Mouse (Mus musculus): ENCODE data around the gene Slitrk3. TPM values are rescaled to one million over a fixed set of nuclear protein-coding genes. Genes with fewer than 3 reads are reported as not detected.
"Not testable (repeated sequence)": the region's sequence is repeated elsewhere in the genome, so short reads cannot be mapped to it uniquely, and the experiment has no call there.

The Slitrk3 gene
- 1.1 and 1.4 TPM in 2 replicates for polyA plus RNA-seq (2014; fragmentation: Nextera tagmentation; extraction: Ambion mirVana)

DNA sequence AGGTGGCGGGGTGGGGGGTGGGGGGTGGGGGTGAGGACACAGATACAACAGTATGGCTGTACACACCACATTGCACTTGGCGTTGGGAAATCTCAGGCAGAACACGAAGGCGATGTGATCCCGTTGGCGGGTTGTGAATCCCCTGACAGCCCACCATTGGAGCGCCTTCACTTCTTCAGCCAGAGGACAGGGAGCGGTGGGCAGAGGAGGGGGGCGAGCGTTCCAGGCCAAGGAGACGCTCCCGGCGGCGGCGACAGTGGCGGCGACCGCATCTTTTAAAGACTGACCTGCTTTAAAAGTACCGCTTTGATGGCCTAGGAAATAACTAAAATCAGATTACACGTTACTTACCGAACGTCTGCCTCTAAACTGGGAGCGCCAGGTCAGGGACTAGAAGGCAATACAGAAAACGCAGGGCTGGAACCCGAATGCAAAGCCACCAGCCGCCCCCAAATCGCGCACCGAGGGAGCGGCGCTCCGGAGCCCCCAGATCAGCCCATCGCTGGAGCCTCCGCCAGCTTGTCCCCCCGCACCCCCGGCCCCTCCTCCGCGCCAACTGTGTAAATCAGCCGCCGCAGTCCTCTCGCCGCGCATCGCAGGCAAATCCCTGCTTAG lies at the start of gene Slitrk3:
Slitrk3 (minus strand) TSS at position 607 of the 615 bp plus-strand sequence.
- ATAC-seq (ENCODE audit: low FRiP score) (peak; percentile 80), DNase-seq (ENCODE audit: low spot score, missing footprints) (peak; percentile 93)
- Histone ChIP-seq H3K9ac (ENCODE audit: low read length) (peak within 1 kb of the TSS; percentile 56), H3K27me3 (ENCODE audit: control insufficient read depth, insufficient read depth, low read length) (peaks cover 17% of the 10 kb centered on the region), H3K27ac (ENCODE audit: low read depth, low read length) (no peak within 1 kb of the TSS), H3K36me3 (ENCODE audit: control insufficient read depth, insufficient read depth, low read length) (no peaks in the 10 kb centered on the region), H3K9me3 (ENCODE audit: control insufficient read depth, low read length) (no peaks in the 10 kb centered on the region), H3K4me2 (peak within 1 kb of the TSS; percentile 80), H3K4me3 (ENCODE audit: low read depth, low read length) (peak within 1 kb of the TSS; percentile 57), H3K4me1 (ENCODE audit: control insufficient read depth, insufficient read depth, low read length) (peaks cover 4% of the 10 kb centered on the region; the same call in 1 of the 2 replicates)
- under 1% methylated on average over 44 of the region's 44 CpGs for WGBS

DNA sequence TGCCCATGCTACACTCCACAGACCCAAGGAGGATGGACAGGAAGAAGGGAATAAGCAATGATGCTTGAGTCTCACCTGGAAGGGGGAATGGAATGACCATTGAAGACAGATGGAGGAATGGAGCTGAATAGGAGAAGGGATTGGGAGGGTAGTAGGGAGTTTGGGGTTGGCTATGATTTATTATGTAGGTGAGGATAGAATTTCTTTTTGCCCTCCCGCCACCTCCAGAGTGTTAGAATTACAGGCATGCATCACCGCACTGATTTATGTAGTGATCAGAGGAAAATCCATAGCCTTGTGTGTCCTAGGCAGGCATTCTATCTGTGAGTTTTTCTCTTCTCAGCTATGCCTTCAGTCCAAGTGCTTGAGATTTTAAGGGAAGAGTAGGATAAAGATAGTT lies 36.8 kb upstream of the Slitrk3 start:
- H3K27ac ChIP-seq (ENCODE audit: low read depth, low read length); H3K4me2 ChIP-seq; H3K9ac ChIP-seq (ENCODE audit: low read length); DNase-seq (ENCODE audit: low spot score, missing footprints); ATAC-seq (ENCODE audit: low FRiP score); H3K27me3 ChIP-seq (ENCODE audit: control insufficient read depth, insufficient read depth, low read length); H3K9me3 ChIP-seq (ENCODE audit: control insufficient read depth, low read length); H3K36me3 ChIP-seq (ENCODE audit: control insufficient read depth, insufficient read depth, low read length); H3K4me1 ChIP-seq (ENCODE audit: control insufficient read depth, insufficient read depth, low read length); H3K4me3 ChIP-seq (ENCODE audit: low read depth, low read length): not testable (repeated sequence)
- WGBS: 91% methylated on average over 2 of the region's 2 CpGs

DNA sequence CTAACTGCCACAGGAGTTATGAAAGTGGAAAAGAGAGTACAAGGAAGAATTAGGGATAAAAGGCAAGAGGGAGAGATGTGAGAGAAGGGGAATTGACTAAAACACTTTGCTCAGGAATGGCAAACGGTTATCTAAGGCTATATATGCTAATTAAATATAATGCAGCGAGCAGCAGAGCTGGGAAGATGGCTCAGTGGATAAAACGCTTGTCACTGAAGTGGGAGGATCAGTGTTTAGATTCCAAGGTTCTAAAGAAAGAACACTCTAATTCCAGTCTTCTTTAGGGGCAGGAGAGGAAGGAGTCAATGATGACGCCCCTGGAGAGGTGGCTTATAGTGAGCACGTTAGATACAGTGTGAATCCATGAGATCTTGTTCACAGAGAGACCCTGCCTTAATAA lies 27.0 kb upstream of the Slitrk3 start:
- WGBS: 76% methylated on average over 5 of the region's 5 CpGs
- Histone ChIP-seq H3K36me3 (ENCODE audit: control insufficient read depth, insufficient read depth, low read length) (no peaks in the 10 kb centered on the region), H3K4me1 (ENCODE audit: control insufficient read depth, insufficient read depth, low read length) (no peaks in the 10 kb centered on the region), H3K4me3 (ENCODE audit: low read depth, low read length) (no peak overlapping the region), H3K27me3 (ENCODE audit: control insufficient read depth, insufficient read depth, low read length) (no peaks in the 10 kb centered on the region), H3K9ac (ENCODE audit: low read length) (no peak overlapping the region), H3K27ac (ENCODE audit: low read depth, low read length) (no peak overlapping the region), H3K9me3 (ENCODE audit: control insufficient read depth, low read length) (no peaks in the 10 kb centered on the region), H3K4me2 (no peak overlapping the region)
- ATAC-seq (ENCODE audit: low FRiP score) (no peak), DNase-seq (ENCODE audit: low spot score, missing footprints) (no peak)

DNA sequence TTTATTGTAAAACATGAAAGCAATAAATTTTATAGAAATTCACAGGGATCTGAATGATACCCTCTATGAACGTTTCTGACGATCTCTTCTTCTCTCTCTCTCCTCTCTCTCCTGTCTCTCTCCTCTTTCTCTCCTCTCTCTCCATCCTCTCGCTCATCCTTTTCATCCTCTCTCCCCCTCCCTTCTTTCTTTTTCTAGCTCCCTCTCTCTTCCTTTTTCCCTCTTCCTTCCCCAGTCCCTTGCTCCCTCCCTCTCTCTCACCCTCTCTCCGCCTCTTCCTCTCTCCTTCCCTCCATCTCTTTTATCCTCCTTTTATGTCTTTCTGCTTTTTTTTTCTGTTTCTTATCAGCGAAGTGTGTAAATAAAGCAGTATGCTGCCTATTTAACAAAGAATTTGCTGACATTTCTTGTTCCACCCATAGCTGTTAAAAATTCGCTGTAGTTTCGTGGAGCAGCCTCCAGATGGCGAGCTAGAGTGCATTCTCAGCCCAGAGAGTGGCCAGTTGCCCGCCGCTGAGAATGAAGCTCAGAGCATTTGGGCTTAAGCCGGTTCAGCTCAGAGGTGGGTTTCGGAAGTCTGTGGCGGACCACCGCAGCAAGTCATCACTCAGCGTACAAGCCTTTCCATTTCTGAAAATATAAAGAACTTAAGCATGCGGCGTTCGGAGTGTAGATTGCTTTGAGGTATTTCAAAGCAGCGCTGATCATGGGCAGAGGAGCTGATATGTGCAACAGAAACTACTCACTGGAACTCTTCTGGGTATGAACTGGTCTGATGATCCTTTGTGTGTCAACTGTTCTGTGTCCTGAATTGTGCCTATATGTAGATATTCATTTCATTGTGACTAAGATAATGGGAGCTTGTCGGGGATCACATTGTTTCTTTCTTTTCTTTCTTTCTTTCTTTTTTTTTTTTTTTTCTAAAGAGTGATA lies 8.5 kb upstream of the Slitrk3 start:
- no peak overlapping the region for H3K27ac ChIP-seq (ENCODE audit: low read depth, low read length)
- no peaks in the 10 kb centered on the region for H3K9me3 ChIP-seq (ENCODE audit: control insufficient read depth, low read length)
- peak overlapping the region; percentile 20; the same call in 1 of the 2 replicates for H3K9ac ChIP-seq (ENCODE audit: low read length)
- peak overlapping the region; percentile 28 for H3K4me3 ChIP-seq (ENCODE audit: low read depth, low read length)
- no peaks in the 10 kb centered on the region for H3K36me3 ChIP-seq (ENCODE audit: control insufficient read depth, insufficient read depth, low read length)
- H3K27me3 ChIP-seq (ENCODE audit: control insufficient read depth, insufficient read depth, low read length): no peaks in the 10 kb centered on the region
- WGBS: 11% methylated on average over 20 of the region's 20 CpGs
- peak overlapping the region; percentile 42 for H3K4me2 ChIP-seq
- H3K4me1 ChIP-seq (ENCODE audit: control insufficient read depth, insufficient read depth, low read length): no peaks in the 10 kb centered on the region
- peak; percentile 91 for ATAC-seq (ENCODE audit: low FRiP score)
- peak; percentile 97 for DNase-seq (ENCODE audit: low spot score, missing footprints)

DNA sequence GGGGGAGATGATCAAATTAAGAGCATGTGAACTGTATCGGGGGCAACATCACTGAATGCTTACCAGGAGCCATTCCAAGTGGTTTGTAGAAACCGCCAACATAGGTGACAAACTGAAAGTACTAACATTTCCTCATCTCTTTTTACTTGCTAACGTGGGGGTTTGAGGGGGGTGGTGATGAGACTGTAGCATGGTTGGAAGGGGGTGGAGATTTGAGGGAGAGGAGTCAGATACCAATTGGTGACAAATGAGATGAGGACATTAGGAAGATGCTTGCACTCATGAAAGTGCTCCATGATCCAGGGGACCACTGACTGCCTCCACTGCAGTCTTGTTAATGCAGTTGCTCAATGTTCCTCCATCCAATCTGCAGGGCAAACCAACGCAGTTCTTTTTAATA lies 587 bp upstream of the Slitrk3 start:
- H3K27me3 ChIP-seq (ENCODE audit: control insufficient read depth, insufficient read depth, low read length): peaks cover 17% of the 10 kb centered on the region
- no peaks in the 10 kb centered on the region for H3K36me3 ChIP-seq (ENCODE audit: control insufficient read depth, insufficient read depth, low read length)
- peak overlapping the region; percentile 80 for H3K4me2 ChIP-seq
- H3K9me3 ChIP-seq (ENCODE audit: control insufficient read depth, low read length): no peaks in the 10 kb centered on the region
- DNase-seq (ENCODE audit: low spot score, missing footprints) (no peak), ATAC-seq (ENCODE audit: low FRiP score) (no peak)
- H3K4me3 ChIP-seq (ENCODE audit: low read depth, low read length): peak overlapping the region; percentile 57; the same call in 1 of the 2 replicates
- H3K9ac ChIP-seq (ENCODE audit: low read length): no peak overlapping the region
- no peak overlapping the region for H3K27ac ChIP-seq (ENCODE audit: low read depth, low read length)
- H3K4me1 ChIP-seq (ENCODE audit: control insufficient read depth, insufficient read depth, low read length): peaks cover 2% of the 10 kb centered on the region; the same call in 1 of the 2 replicates
- WGBS: 22% methylated on average over 4 of the region's 4 CpGs

DNA sequence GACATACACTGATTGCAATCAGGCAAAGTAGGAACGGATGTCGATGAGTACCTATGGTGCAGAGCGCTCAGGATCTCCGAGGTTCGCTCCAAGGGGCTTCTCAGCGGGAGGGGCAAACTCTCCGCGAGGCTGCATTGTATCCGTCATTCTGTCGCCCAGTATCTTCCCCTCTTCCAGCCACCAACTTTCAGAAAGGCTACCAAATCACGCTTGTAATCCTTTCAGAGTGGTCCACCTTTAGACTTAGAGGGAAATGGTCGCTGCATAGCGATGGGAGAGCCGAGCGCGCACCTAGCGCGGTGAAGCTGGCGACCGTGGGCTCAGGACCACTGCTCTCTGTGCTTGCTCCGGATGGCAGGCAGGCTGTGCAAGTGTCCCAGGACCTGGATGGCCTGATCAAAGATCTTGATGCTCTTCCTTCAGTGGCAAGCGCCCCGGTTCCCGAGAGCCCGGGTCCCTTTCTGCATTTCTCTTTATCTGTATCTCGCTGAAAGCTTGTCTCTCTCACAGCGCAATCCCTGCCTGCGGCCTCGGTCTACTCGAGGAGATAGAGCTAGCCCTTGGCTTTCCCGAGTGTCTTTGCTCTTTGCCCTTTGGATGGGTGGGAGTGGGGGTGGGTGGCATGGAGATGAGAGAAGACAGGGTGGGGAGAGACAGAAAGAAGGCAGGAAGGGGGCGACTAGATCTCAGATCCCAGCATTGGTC lies 959 bp downstream of the Slitrk3 start:
- Histone ChIP-seq H3K9ac (ENCODE audit: low read length) (peak overlapping the region; percentile 56), H3K9me3 (ENCODE audit: control insufficient read depth, low read length) (no peaks in the 10 kb centered on the region), H3K4me2 (peak overlapping the region; percentile 80), H3K4me1 (ENCODE audit: control insufficient read depth, insufficient read depth, low read length) (peaks cover 4% of the 10 kb centered on the region; the same call in 1 of the 2 replicates), H3K27ac (ENCODE audit: low read depth, low read length) (no peak overlapping the region), H3K27me3 (ENCODE audit: control insufficient read depth, insufficient read depth, low read length) (peaks cover 17% of the 10 kb centered on the region), H3K36me3 (ENCODE audit: control insufficient read depth, insufficient read depth, low read length) (no peaks in the 10 kb centered on the region), H3K4me3 (ENCODE audit: low read depth, low read length) (peak overlapping the region; percentile 57)
- ATAC-seq (ENCODE audit: low FRiP score) (peak; percentile 48), DNase-seq (ENCODE audit: low spot score, missing footprints) (peak; percentile 95)
- under 1% methylated on average over 32 of the region's 32 CpGs for WGBS

DNA sequence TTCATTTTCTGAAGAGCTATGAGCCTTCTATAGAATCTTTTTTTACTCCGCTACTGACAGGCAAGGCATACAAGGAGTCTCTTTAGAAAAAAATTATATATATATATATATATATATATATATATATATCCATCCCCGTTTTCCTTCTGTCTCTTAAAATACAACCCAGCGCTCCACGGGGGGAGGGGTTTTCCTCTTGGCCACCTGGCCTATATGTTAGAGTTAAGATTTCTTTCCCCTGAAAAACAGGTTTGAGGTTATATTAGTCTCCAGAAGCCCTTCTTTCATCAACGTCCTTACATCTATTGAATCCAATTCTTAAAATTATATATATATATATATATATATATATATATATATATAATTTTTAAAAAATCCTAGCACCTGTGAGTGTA lies 1.6 kb downstream of the Slitrk3 start:
- DNase-seq (ENCODE audit: low spot score, missing footprints) (no peak), ATAC-seq (ENCODE audit: low FRiP score) (no peak)
- Histone ChIP-seq H3K9ac (ENCODE audit: low read length) (no peak overlapping the region), H3K27me3 (ENCODE audit: control insufficient read depth, insufficient read depth, low read length) (peaks cover 17% of the 10 kb centered on the region), H3K36me3 (ENCODE audit: control insufficient read depth, insufficient read depth, low read length) (no peaks in the 10 kb centered on the region), H3K4me2 (peak overlapping the region; percentile 80), H3K4me3 (ENCODE audit: low read depth, low read length) (peak overlapping the region; percentile 57), H3K27ac (ENCODE audit: low read depth, low read length) (no peak overlapping the region), H3K4me1 (ENCODE audit: control insufficient read depth, insufficient read depth, low read length) (peaks cover 4% of the 10 kb centered on the region; the same call in 1 of the 2 replicates), H3K9me3 (ENCODE audit: control insufficient read depth, low read length) (no peaks in the 10 kb centered on the region)
- 29% methylated on average over 5 of the region's 5 CpGs for WGBS

DNA sequence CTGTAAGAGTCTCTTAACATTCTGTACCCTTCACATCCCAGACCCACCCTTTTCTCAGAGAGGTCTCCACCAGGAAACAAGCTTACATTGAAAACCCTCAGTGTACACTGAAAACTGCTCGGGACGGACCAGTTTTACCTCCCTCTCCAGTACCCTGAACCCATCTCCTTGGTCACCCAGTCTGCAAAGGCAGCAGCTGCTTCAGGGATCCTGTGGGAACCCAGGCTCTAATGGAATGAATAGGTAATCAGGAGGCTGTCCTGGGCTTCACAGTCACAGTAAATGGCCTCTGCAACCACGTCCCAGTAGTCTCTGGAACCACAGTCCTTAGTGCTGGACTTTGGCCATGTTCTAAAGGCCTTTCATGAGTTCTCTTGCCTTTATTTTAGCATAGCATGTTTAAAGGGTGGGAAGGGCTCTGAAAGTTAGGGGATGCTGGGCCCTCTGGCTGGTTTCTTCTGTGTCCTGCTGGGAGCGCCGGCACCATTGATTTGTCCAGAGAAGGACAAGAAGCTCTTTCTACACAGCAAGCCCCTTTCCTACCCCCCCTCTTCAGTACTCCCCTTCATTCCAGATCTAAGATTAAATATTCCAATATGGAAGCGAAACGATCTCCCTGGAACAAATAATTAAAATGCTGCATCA lies 2.1 kb downstream of the Slitrk3 start:
- 28% methylated on average over 7 of the region's 7 CpGs for WGBS
- Histone ChIP-seq H3K27me3 (ENCODE audit: control insufficient read depth, insufficient read depth, low read length) (peaks cover 17% of the 10 kb centered on the region), H3K9me3 (ENCODE audit: control insufficient read depth, low read length) (no peaks in the 10 kb centered on the region), H3K4me1 (ENCODE audit: control insufficient read depth, insufficient read depth, low read length) (peaks cover 4% of the 10 kb centered on the region; the same call in 1 of the 2 replicates), H3K27ac (ENCODE audit: low read depth, low read length) (no peak overlapping the region), H3K9ac (ENCODE audit: low read length) (no peak overlapping the region), H3K4me2 (no peak overlapping the region), H3K36me3 (ENCODE audit: control insufficient read depth, insufficient read depth, low read length) (no peaks in the 10 kb centered on the region), H3K4me3 (ENCODE audit: low read depth, low read length) (no peak overlapping the region)
- ATAC-seq (ENCODE audit: low FRiP score) (no peak), DNase-seq (ENCODE audit: low spot score, missing footprints) (peak; percentile 86)
